Mouse (Mus musculus): ENCODE data around the gene Foxk1. TPM values are rescaled to one million over a fixed set of nuclear protein-coding genes. Genes with fewer than 3 reads are reported as not detected.

Gene Foxk1
- total RNA-seq, 2 experiments from 2014 or later, result 14.5 to 21.2 TPM

DNA sequence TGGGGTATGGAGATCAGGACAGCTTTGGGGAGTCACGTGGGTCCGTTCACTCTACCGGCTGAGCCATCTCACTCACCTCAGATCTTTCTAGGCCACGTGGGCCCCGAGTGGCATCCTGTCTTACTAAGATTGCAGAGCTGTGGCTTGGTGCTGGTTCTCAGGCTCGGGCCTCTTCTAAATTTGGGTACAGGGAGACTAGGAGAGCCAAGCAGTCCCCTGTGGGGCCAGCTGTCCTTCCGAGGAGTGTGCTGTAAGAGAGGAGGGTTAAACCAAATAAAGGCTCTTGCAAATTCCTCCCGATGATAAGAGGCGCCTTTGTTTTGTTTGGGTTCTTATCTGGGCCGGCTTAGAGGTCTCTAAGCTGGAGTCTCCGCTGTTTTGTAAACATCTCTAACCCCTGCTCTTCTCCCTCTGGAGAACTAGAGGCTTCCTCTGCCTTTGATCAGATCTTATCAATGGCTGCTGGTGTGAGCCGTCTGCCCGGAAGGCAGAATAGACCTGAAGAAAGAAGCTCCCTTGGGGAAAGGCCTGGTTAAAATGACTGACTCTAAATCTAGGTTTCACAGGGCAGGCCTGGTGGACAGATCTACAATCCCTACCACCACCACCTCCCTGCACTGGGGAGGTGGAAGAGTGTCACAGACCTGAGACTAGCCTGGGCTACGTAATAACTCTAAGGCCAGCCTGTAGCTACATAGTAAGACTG, 14.9 kb downstream of the Foxk1 start:
- ATAC-seq (ENCODE audit: poor library complexity, severe bottlenecking), result peak; percentile 38

DNA sequence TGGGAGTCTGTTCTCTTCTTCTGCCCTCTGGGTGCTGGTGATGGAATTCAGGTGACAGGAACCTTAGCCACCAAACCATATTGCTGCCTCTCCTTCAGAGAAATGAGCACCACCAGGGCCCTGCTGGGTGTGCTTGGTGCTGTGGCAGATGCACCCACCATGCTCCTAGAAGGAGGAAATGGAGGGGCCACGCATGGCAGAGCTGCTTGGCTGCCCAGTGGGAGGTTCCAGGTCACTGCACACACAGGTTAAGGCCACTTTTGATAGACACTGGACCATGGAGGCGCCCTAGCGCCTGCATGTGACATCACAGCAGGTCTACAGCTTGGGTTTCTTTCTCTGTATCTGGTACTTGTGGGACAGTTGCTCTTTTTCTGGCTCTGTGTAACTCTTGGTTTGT, 15.8 kb downstream of the Foxk1 start:
- no peak for ATAC-seq (ENCODE audit: poor library complexity, severe bottlenecking)

DNA sequence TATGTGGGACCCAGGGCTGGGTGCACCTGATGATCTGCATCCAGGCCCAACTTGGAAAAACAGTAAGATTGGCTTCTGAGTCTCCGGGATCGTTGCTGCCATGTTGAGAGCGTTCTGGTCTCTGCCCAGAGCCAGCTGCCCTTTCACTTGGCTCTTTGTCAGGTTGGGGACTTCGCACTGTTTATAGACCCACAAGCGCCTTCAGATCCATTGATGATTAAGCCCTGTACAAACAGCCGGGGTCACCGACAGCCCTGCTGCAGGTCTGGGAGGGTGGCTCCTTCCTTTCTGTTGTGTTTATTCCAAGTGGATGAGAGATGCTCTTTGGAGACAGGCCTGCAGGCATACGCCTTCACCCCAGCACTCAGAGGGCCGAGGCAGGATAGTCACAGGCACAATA, 16.6 kb downstream of the Foxk1 start:
- no peak for ATAC-seq (ENCODE audit: poor library complexity, severe bottlenecking)

GRCm38 (mm10) chr5:142418419-142418818, 17.1 kb downstream of the Foxk1 start:
- peak; percentile 57 for ATAC-seq (ENCODE audit: poor library complexity, severe bottlenecking)

DNA sequence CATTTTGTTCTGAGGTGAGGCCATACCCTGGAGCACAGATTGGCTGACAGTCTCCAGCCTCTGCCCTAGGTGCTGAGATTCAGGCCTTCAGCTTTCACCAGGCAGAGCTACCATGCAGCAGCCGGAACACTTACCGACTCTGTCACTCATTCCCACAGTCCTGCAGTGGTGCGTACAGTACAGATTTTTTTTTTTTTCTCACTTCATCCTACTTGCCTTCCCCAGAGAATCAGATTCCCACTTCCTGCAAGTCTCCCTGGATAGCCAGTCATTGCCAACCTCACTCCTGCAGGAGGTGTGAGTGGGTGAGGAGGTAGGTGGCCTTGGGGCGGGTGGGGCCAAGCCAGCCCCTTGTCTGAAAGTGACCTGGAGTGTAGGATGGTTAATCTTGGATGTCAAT, 19.0 kb downstream of the Foxk1 start:
- ATAC-seq (ENCODE audit: poor library complexity, severe bottlenecking), result no peak

DNA sequence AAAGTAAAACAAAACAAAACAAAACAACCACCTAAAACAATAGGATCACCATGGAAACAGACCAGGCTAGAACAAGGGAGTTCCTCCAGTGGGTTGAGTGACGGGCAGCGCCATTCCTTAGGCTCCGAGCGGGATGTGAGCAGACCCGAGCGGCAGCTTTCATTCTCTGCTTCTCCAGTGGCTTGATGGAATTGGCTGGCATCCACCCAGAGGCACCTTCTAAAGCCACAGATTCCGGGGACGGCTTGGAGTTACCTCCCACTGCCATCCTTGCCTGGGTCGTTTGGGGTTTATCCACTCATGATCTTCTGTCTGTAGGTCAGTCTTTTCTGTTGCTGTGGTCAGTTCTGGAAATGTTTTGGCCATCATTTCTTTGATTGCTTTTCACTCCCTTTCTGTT, 19.6 kb downstream of the Foxk1 start:
- no peak for ATAC-seq (ENCODE audit: poor library complexity, severe bottlenecking)

DNA sequence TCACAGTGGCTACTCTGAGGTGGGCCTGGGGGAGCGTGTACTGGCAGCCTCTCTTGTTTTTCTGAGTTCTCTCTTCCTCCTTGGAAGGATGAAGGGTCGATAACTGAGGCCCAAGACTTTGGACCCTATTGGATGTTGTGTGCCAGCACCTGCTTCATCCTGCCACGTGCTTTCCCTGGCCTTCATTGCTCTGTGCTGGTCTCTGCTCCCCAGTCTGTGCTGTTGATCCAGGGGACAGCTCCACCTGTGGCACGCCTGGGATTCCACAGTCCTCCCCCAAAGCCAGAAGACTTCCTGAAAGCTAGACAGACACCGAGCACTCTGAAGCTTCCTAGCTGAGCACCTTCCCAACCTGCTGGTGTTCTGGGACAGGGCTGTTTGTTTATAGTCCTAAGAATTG, 20.6 kb downstream of the Foxk1 start:
- no peak for ATAC-seq (ENCODE audit: poor library complexity, severe bottlenecking)

GRCm38 (mm10) chr5:142423141-142423540, 21.8 kb downstream of the Foxk1 start:
- ATAC-seq (ENCODE audit: poor library complexity, severe bottlenecking), result no peak

GRCm38 (mm10) chr5:142423701-142424100, 22.4 kb downstream of the Foxk1 start:
- no peak for ATAC-seq (ENCODE audit: poor library complexity, severe bottlenecking)

- peak; percentile 94 for ATAC-seq (ENCODE audit: poor library complexity, severe bottlenecking)
Measured at GRCm38 (mm10) chr5:142424627-142425349, 23.5 kb downstream of the Foxk1 start.

DNA sequence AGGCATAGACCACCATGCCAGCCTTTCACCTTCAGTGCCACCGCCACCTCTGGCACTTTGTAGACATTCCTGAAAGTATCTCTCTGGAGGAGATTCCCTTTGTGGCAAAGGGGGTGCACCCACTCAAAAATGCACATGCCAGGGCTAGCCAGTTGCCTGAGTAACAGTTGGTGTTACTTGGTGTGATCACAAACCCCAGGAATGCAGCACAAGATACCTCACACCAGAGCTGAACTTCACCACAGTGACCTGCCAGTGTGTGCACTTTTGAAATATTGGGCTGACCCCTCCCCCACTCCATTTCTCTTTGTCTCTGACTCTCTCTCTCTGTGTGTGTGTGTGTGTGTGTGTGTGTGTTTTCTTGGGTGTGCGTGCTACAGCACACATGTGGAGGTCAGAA, 25.2 kb downstream of the Foxk1 start:
- ATAC-seq (ENCODE audit: poor library complexity, severe bottlenecking), result no peak

DNA sequence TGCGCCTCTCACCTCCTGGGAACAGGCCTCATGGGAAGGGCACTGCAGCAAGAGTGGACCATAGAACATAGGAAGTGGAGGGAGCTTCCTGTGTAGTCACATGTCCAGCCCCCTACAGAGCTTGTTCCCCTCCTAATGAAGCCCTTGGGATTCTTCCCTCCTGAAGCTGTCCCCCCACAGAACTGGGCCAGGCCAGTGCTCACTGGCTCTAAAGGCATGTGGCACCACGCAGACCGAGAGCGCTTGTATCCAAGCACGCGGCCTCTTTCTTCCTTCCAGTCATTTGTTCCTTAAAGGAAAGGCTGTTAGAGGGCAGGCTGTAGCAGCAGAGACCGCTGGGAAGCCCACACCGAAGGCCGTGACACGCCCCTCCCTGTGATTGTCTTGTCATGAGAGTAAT, 26.6 kb downstream of the Foxk1 start:
- ATAC-seq (ENCODE audit: poor library complexity, severe bottlenecking), result no peak

DNA sequence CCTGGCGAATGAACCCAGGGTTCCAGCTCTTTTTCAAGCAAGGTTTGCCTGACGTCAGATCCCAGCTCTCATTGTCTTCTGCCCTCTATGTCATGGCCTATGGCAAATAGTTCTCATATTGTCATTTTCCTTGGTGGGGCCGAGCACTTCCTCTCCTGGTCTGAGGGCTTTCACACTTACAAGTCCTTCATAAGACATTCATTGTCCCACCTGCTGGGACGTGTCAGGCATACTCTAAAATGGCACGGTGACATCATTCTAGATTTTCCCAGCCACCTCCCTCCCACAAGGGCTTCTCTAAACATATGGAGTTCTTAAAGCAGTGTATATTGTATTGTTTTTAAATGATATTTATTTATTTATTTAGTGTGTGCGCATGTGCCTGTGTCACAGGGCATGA, 27.4 kb downstream of the Foxk1 start:
- ATAC-seq (ENCODE audit: poor library complexity, severe bottlenecking), result no peak

GRCm38 (mm10) chr5:142431029-142431428, 29.7 kb downstream of the Foxk1 start:
- ATAC-seq (ENCODE audit: poor library complexity, severe bottlenecking), result no peak

- ATAC-seq (ENCODE audit: poor library complexity, severe bottlenecking), result no peak
Measured at GRCm38 (mm10) chr5:142431811-142432434, 30.6 kb downstream of the Foxk1 start.

- ATAC-seq (ENCODE audit: poor library complexity, severe bottlenecking), result no peak
Measured at GRCm38 (mm10) chr5:142432695-142433094, 31.4 kb downstream of the Foxk1 start.

GRCm38 (mm10) chr5:142434052-142434451, 32.8 kb downstream of the Foxk1 start:
- ATAC-seq (ENCODE audit: poor library complexity, severe bottlenecking), result no peak

- ATAC-seq (ENCODE audit: poor library complexity, severe bottlenecking), result no peak
Measured at GRCm38 (mm10) chr5:142435736-142436135, 34.4 kb downstream of the Foxk1 start.

GRCm38 (mm10) chr5:142438380-142438938, 37.2 kb downstream of the Foxk1 start:
- no peak for ATAC-seq (ENCODE audit: poor library complexity, severe bottlenecking)

GRCm38 (mm10) chr5:142439911-142440432, 38.7 kb downstream of the Foxk1 start:
- peak; percentile 2 for ATAC-seq (ENCODE audit: poor library complexity, severe bottlenecking)

DNA sequence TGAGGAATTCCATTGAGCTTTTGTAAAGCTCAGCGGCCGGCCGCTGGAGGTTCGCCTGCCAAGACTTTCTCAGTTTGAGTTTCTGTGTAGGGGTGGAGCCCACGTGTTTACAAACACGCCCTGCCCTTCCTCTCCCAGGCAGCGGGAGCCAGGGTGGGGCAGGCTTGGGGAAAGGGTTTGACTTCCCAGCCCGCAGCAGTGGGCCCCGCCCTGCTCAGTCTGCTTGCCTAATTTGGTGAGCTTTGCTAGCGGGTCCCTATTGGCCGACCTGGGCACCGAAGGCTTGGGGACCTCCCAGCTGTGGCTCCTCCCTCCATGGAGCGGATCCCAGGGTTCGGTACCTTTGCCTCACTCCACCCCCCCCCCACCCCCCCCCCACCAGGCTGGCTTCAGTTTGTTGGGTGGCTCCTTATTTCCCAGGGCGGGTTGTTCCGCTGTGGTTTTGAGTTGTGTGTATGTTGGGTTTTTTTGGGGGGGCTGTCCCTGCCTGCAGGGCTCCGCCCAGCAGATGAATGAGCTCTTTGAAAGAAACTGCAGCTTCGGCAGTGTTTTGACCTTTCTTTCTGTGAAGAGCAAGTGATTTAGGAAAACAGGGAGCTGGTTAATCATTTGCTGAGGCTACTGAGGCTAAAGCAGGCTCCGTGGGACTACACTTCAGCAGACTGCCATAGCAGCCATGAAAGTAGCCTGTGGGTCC, 39.3 kb downstream of the Foxk1 start:
- ATAC-seq (ENCODE audit: poor library complexity, severe bottlenecking), result peak; percentile 76

Data from megakaryocyte, adult 5-6 weeks (primary cell).